Mouse (Mus musculus) erythroblast, embryonic 14.5 days (primary cell): ENCODE data around the gene Pik3r1. TPM values are rescaled to one million over a fixed set of nuclear protein-coding genes. Genes with fewer than 3 reads are reported as not detected.

Experiments
- H3K27me3 ChIP-seq: 2 replicates; pipeline ENCODE4 v1.6.1; 2012; ENCODE audit warnings: inconsistent platforms; ENCODE audit not compliant: control insufficient read depth
- H3K36me3 ChIP-seq: 2 replicates; pipeline ENCODE4 v1.6.1; 2012; ENCODE audit warnings: mild to moderate bottlenecking, inconsistent platforms; ENCODE audit not compliant: control insufficient read depth
- H3K4me1 ChIP-seq: 2 replicates; pipeline ENCODE4 v1.6.1; 2012; ENCODE audit warnings: inconsistent platforms; ENCODE audit not compliant: control insufficient read depth
- H3K4me3 ChIP-seq: replicated peaks from 2 replicates; pipeline ENCODE3; 2012; ENCODE audit warnings: moderate library complexity, mild to moderate bottlenecking, inconsistent platforms
- H3K9me3 ChIP-seq: 2 replicates; pipeline ENCODE4 v1.6.1; 2012; ENCODE audit warnings: low read length, inconsistent platforms, mixed read lengths; ENCODE audit not compliant: control insufficient read depth
- GATA1 ChIP-seq: IDR thresholded peaks from 2 replicates; pipeline ENCODE4 v1.6.1; 2012; ENCODE audit warnings: low read length, inconsistent platforms, mixed read lengths
- TAL1 ChIP-seq: IDR thresholded peaks from 3 replicates; pipeline ENCODE4 v1.6.1; 2012; ENCODE audit warnings: low read length, inconsistent platforms, mixed read lengths
- polyA plus RNA-seq: library from polyadenylated mRNA; stranded (reverse); fragments of >175 nt; gene quantifications from 2 replicates; pipeline ENCODE4 v1.2.3, GENCODE M21; 2012

Gene Pik3r1
- polyA plus RNA-seq, 1 experiment = 2.9 TPM

DNA sequence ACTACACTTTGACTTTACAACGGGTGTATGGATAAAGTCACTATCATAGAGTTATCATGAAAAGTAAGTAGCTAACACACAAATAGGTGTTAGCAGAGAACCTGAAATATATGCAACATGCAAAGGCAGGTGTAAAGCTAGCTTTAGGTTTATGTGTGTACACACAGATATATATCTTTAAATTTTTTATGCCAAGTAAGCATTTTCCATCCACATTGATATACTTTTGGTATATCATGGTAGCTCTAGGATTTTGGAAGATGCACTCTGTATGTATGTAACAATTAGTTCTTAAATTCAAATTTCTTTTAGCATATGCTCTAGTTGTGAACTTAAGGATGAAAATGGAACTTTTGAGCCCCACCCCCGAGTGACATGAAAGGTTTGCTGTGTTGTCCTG, 24.0 kb downstream of the Pik3r1 start:
- no peak overlapping the region for H3K4me3 ChIP-seq
- H3K4me1 ChIP-seq = peaks cover 2% of the 10 kb centered on the region
- H3K27me3 ChIP-seq = no peaks in the 10 kb centered on the region
- TF ChIP-seq GATA1 (no peak), TAL1 (no peak)
- no peaks in the 10 kb centered on the region for H3K9me3 ChIP-seq
- H3K36me3 ChIP-seq = peaks cover 5% of the 10 kb centered on the region

- no peaks in the 10 kb centered on the region for H3K27me3 ChIP-seq
- no peak overlapping the region for H3K4me3 ChIP-seq
- peaks cover 4% of the 10 kb centered on the region for H3K4me1 ChIP-seq
- TF ChIP-seq GATA1 = no peak
- no peak for TF ChIP-seq TAL1
- peaks cover 5% of the 10 kb centered on the region for H3K36me3 ChIP-seq
- H3K9me3 ChIP-seq = no peaks in the 10 kb centered on the region
Measured at GRCm38 (mm10) chr13:101743247-101743646, 24.8 kb downstream of the Pik3r1 start.

- Histone ChIP-seq H3K4me3 (no peak overlapping the region), H3K27me3 (no peaks in the 10 kb centered on the region), H3K36me3 (peaks cover 5% of the 10 kb centered on the region), H3K9me3 (no peaks in the 10 kb centered on the region), H3K4me1 (peaks cover 4% of the 10 kb centered on the region)
- TF ChIP-seq GATA1 (no peak), TAL1 (no peak)
Measured at GRCm38 (mm10) chr13:101742596-101742995, 25.4 kb downstream of the Pik3r1 start.

GRCm38 (mm10) chr13:101741530-101742309, 26.3 kb downstream of the Pik3r1 start:
- Histone ChIP-seq H3K36me3 (peaks cover 5% of the 10 kb centered on the region), H3K27me3 (no peaks in the 10 kb centered on the region), H3K9me3 (no peaks in the 10 kb centered on the region), H3K4me1 (peaks cover 8% of the 10 kb centered on the region), H3K4me3 (no peak overlapping the region)
- TF ChIP-seq TAL1 = no peak
- TF ChIP-seq GATA1 = no peak

DNA sequence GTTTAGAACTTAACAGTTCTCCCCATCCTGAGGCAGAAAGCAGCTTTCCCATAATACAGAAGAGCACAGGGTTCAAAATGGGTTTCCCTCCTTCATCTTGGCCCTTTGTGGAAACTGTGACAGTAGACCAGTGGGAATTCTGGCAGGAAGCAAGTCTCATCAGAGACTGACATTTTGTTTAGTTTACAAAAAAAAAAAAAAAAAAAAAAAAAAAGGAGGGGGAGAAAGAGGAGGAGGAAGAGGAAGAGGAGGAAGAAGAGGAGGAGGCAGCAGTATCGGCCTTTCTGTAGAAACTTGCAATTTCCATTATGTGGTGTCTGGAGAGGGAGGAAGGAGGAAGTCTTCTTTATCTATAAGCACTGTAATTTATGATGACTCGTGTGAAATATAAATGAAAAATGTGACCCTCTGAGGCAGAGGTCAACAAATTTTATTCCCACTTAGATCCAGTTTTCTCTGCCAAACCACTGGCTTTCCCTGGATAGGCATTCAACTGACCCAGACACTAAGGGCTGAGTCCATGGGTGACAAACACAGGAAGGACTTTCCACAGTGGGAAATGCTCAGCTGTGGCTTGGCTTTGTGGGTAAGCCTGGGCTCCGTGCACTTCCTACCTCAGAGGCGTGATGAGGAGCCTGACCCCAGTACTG, 28.2 kb downstream of the Pik3r1 start:
- peaks cover 12% of the 10 kb centered on the region for H3K4me1 ChIP-seq
- TF ChIP-seq GATA1 = no peak
- TF ChIP-seq TAL1 = no peak
- peaks cover 5% of the 10 kb centered on the region for H3K36me3 ChIP-seq
- no peaks in the 10 kb centered on the region for H3K9me3 ChIP-seq
- no peak overlapping the region for H3K4me3 ChIP-seq
- no peaks in the 10 kb centered on the region for H3K27me3 ChIP-seq

GRCm38 (mm10) chr13:101738769-101739168, 29.2 kb downstream of the Pik3r1 start:
- Histone ChIP-seq H3K36me3 (peaks cover 5% of the 10 kb centered on the region), H3K9me3 (no peaks in the 10 kb centered on the region), H3K4me1 (peaks cover 12% of the 10 kb centered on the region), H3K27me3 (no peaks in the 10 kb centered on the region), H3K4me3 (no peak overlapping the region)
- no peak for TF ChIP-seq TAL1
- no peak for TF ChIP-seq GATA1

GRCm38 (mm10) chr13:101736521-101737387, 31.3 kb downstream of the Pik3r1 start:
- peaks cover 5% of the 10 kb centered on the region for H3K36me3 ChIP-seq
- no peaks in the 10 kb centered on the region for H3K9me3 ChIP-seq
- H3K27me3 ChIP-seq = peaks cover 3% of the 10 kb centered on the region; the same call in 1 of the 2 replicates
- peaks cover 13% of the 10 kb centered on the region for H3K4me1 ChIP-seq
- no peak overlapping the region for H3K4me3 ChIP-seq
- TF ChIP-seq TAL1 (no peak), GATA1 (no peak)

- H3K4me3 ChIP-seq = no peak overlapping the region
- peaks cover 14% of the 10 kb centered on the region for H3K4me1 ChIP-seq
- TF ChIP-seq GATA1 (no peak), TAL1 (no peak)
- peaks cover 3% of the 10 kb centered on the region; the same call in 1 of the 2 replicates for H3K36me3 ChIP-seq
- H3K9me3 ChIP-seq = no peaks in the 10 kb centered on the region
- H3K27me3 ChIP-seq = peaks cover 3% of the 10 kb centered on the region; the same call in 1 of the 2 replicates
Measured at GRCm38 (mm10) chr13:101735364-101736120, 32.5 kb downstream of the Pik3r1 start.
